Mouse (Mus musculus) forebrain, embryonic 16.5 days (tissue): ENCODE results near the gene Bace2. TPM values are rescaled to one million over a fixed set of nuclear protein-coding genes. Genes with fewer than 3 reads are reported as not detected.
A peak's percentile ranks its signal among the peaks of the same experiment; 100 is the strongest.

Experiments
- ATAC-seq: fragments of 200-750 bp; cut with Nextera tagmentation; 2 replicates; pipeline ENCODE4 v1.8.0; 2017; ENCODE audit warnings: mild to moderate bottlenecking, moderate library complexity
- H3K27ac ChIP-seq: fragments of 300-500 bp; sonication (generic); 2 replicates; pipeline ENCODE4 v1.5.1; 2014; ENCODE audit warnings: low read length, control low read depth
- H3K27me3 ChIP-seq: fragments of 300-500 bp; sonication (generic); replicated peaks from 2 replicates; pipeline ENCODE4 v1.6.1; 2014; ENCODE audit warnings: low read length; ENCODE audit not compliant: control insufficient read depth, insufficient read depth
- H3K36me3 ChIP-seq: fragments of 300-500 bp; sonication (generic); 2 replicates; pipeline ENCODE4 v1.6.1; 2014; ENCODE audit not compliant: control insufficient read depth, insufficient read depth
- H3K4me1 ChIP-seq: fragments of 300-500 bp; sonication (generic); replicated peaks from 2 replicates; pipeline ENCODE4 v1.6.1; 2014; ENCODE audit warnings: low read length; ENCODE audit not compliant: control insufficient read depth, insufficient read depth
- H3K4me2 ChIP-seq: fragments of 300-500 bp; sonication (generic); 2 replicates; pipeline ENCODE4 v1.6.1; 2014; ENCODE audit warnings: mild to moderate bottlenecking, low read length, control low read depth
- H3K4me3 ChIP-seq: fragments of 300-500 bp; sonication (generic); replicated peaks from 2 replicates; pipeline ENCODE4 v1.5.1; 2014; ENCODE audit warnings: mild to moderate bottlenecking, low read length, control low read depth
- H3K9ac ChIP-seq: fragments of 300-500 bp; sonication (generic); replicated peaks from 2 replicates; pipeline ENCODE4 v1.6.1; 2014; ENCODE audit warnings: low read depth, low read length, control low read depth
- H3K9me3 ChIP-seq: fragments of 300-500 bp; sonication (generic); 2 replicates; pipeline ENCODE4 v1.6.1; 2016; ENCODE audit warnings: low read length; ENCODE audit not compliant: control insufficient read depth
- WGBS: fragments of 180-500 bp; shearing (Covaris S2); extraction: QIAGEN DNeasy Blood & Tissue Kit; methylation state at CpG from one replicate; pipeline ENCODE4 v1.1.7; 2014; 5-methylcytosine and 5-hydroxymethylcytosine counted together
- polyA plus RNA-seq: library from polyadenylated mRNA; unstranded; fragments of >200 nt; fragmentation: Nextera tagmentation; extraction: Ambion mirVana; gene quantifications from 2 replicates; pipeline ENCODE4 v1.2.1, GENCODE M21; 2015

Bace2 gene
- polyA plus RNA-seq, 1 experiment from 2014 or later = 1.9 TPM

- WGBS = 87% methylated on average over 1 of the region's 1 CpGs
- Histone ChIP-seq H3K4me1 (no peaks in the 10 kb centered on the region), H3K9me3 (no peaks in the 10 kb centered on the region), H3K9ac (no peak overlapping the region), H3K27ac (no peak overlapping the region), H3K36me3 (no peaks in the 10 kb centered on the region), H3K27me3 (no peaks in the 10 kb centered on the region), H3K4me3 (no peak overlapping the region), H3K4me2 (no peak overlapping the region)
- ATAC-seq = no peak
Observed at GRCm38 (mm10) chr16:97423627-97424026, 67.1 kb downstream of the Bace2 start.

GRCm38 (mm10) chr16:97428026-97428425 lies 71.5 kb downstream of the Bace2 start:
- 76% methylated on average over 3 of the region's 3 CpGs for WGBS
- H3K27me3 ChIP-seq = no peaks in the 10 kb centered on the region
- no peak for ATAC-seq
- H3K4me3 ChIP-seq = no peak overlapping the region
- H3K4me2 ChIP-seq = no peak overlapping the region
- H3K9me3 ChIP-seq = no peaks in the 10 kb centered on the region
- no peaks in the 10 kb centered on the region for H3K4me1 ChIP-seq
- no peak overlapping the region for H3K27ac ChIP-seq
- no peak overlapping the region for H3K9ac ChIP-seq
- H3K36me3 ChIP-seq = no peaks in the 10 kb centered on the region

- 95% methylated on average over 4 of the region's 4 CpGs for WGBS
- no peak overlapping the region for H3K9ac ChIP-seq
- no peak overlapping the region for H3K4me3 ChIP-seq
- H3K36me3 ChIP-seq = no peaks in the 10 kb centered on the region
- ATAC-seq = no peak
- H3K27ac ChIP-seq = no peak overlapping the region
- no peak overlapping the region for H3K4me2 ChIP-seq
- no peaks in the 10 kb centered on the region for H3K27me3 ChIP-seq
- H3K4me1 ChIP-seq = peaks cover 7% of the 10 kb centered on the region
- no peaks in the 10 kb centered on the region for H3K9me3 ChIP-seq
Observed at GRCm38 (mm10) chr16:97430091-97430490, 73.5 kb downstream of the Bace2 start.

GRCm38 (mm10) chr16:97431328-97431727 lies 74.8 kb downstream of the Bace2 start:
- ATAC-seq = no peak
- no peaks in the 10 kb centered on the region for H3K27me3 ChIP-seq
- no peak overlapping the region for H3K27ac ChIP-seq
- WGBS = 83% methylated on average over 4 of the region's 4 CpGs
- H3K36me3 ChIP-seq = no peaks in the 10 kb centered on the region
- no peak overlapping the region for H3K9ac ChIP-seq
- H3K4me1 ChIP-seq = peaks cover 8% of the 10 kb centered on the region
- H3K9me3 ChIP-seq = no peaks in the 10 kb centered on the region
- no peak overlapping the region for H3K4me3 ChIP-seq
- H3K4me2 ChIP-seq = no peak overlapping the region

- Histone ChIP-seq H3K9me3 (no peaks in the 10 kb centered on the region), H3K4me3 (no peak overlapping the region), H3K27ac (no peak overlapping the region), H3K27me3 (no peaks in the 10 kb centered on the region), H3K36me3 (no peaks in the 10 kb centered on the region), H3K9ac (no peak overlapping the region), H3K4me1 (peaks cover 11% of the 10 kb centered on the region), H3K4me2 (no peak overlapping the region)
- no peak for ATAC-seq
- 64% methylated on average over 2 of the region's 2 CpGs for WGBS
Observed at GRCm38 (mm10) chr16:97434206-97434605, 77.7 kb downstream of the Bace2 start.

GRCm38 (mm10) chr16:97437448-97438056 lies 81.0 kb downstream of the Bace2 start:
- Histone ChIP-seq H3K4me1 (peaks cover 11% of the 10 kb centered on the region), H3K27ac (peak overlapping the region; percentile 22; the same call in 1 of the 2 replicates), H3K27me3 (no peaks in the 10 kb centered on the region), H3K4me3 (no peak overlapping the region), H3K9me3 (no peaks in the 10 kb centered on the region), H3K36me3 (no peaks in the 10 kb centered on the region), H3K9ac (no peak overlapping the region), H3K4me2 (no peak overlapping the region)
- WGBS = 9% methylated on average over 1 of the region's 1 CpGs
- ATAC-seq = peak; percentile 76

GRCm38 (mm10) chr16:97438191-97438590 lies 81.6 kb downstream of the Bace2 start:
- Histone ChIP-seq H3K27ac (peak overlapping the region; percentile 22; the same call in 1 of the 2 replicates), H3K4me1 (peaks cover 11% of the 10 kb centered on the region), H3K4me2 (no peak overlapping the region), H3K27me3 (no peaks in the 10 kb centered on the region), H3K36me3 (no peaks in the 10 kb centered on the region), H3K4me3 (no peak overlapping the region), H3K9me3 (no peaks in the 10 kb centered on the region), H3K9ac (no peak overlapping the region)
- ATAC-seq = peak; percentile 59; the same call in 1 of the 2 replicates
- WGBS = 52% methylated on average over 3 of the region's 3 CpGs

- H3K9me3 ChIP-seq = no peaks in the 10 kb centered on the region
- no peak overlapping the region for H3K27ac ChIP-seq
- WGBS = 91% methylated on average over 9 of the region's 9 CpGs
- no peak for ATAC-seq
- H3K27me3 ChIP-seq = no peaks in the 10 kb centered on the region
- H3K4me3 ChIP-seq = no peak overlapping the region
- no peak overlapping the region for H3K4me2 ChIP-seq
- no peaks in the 10 kb centered on the region for H3K36me3 ChIP-seq
- H3K4me1 ChIP-seq = peaks cover 3% of the 10 kb centered on the region; the same call in 1 of the 2 replicates
- H3K9ac ChIP-seq = no peak overlapping the region
Observed at GRCm38 (mm10) chr16:97441967-97442366, 85.4 kb downstream of the Bace2 start.

- no peak overlapping the region for H3K4me2 ChIP-seq
- peak; percentile 64 for ATAC-seq
- 51% methylated on average over 14 of the region's 14 CpGs for WGBS
Observed at GRCm38 (mm10) chr16:97443670-97444263, 87.2 kb downstream of the Bace2 start.

More at GRCm38 (mm10) chr16:97443670-97444263, 87.2 kb downstream of the Bace2 start:
- H3K36me3 ChIP-seq = no peaks in the 10 kb centered on the region
- H3K27ac ChIP-seq = no peak overlapping the region
- H3K27me3 ChIP-seq = no peaks in the 10 kb centered on the region
- no peaks in the 10 kb centered on the region for H3K4me1 ChIP-seq
- H3K9me3 ChIP-seq = no peaks in the 10 kb centered on the region
- H3K9ac ChIP-seq = no peak overlapping the region
- H3K4me3 ChIP-seq = no peak overlapping the region
